In genomic region chr19:23379752-23380504, GRCm38 (mm10) we compare ENCODE assay signal across 18 mouse cellular contexts.
DNase-seq lines count a peak whose midpoint lies in the region; ATAC-seq and TF ChIP-seq lines count a peak whose summit lies in the region.
"Had no signal": no experiment of that assay in that cellular context is flagged by ENCODE, and none has a peak within 500 bp of the region (broad histone marks: within the 10 kb centered on the region; RNA-seq: fewer than 3 reads in every experiment).

No protein-coding gene starts in this region.

- peak; percentile 86 for ATAC-seq in lung, embryonic 16.5 days (ENCODE audit: low read depth)
- ATAC-seq in stomach, embryonic 15.5 days (ENCODE audit: insufficient read depth, low FRiP score, low read depth): peak; percentile 14; the same call in 1 of the 2 replicates
- ATAC-seq in stomach, postnatal 0 days (ENCODE audit: low FRiP score, low TSS enrichment): no peak
- ATAC-seq: forebrain, embryonic 16.5 days had no signal

- H3K9me3 ChIP-seq in lung, embryonic 16.5 days (ENCODE audit: control insufficient read depth, low read length): no peaks in the 10 kb centered on the region
- H3K9me3 ChIP-seq in stomach, embryonic 15.5 days: no peaks in the 10 kb centered on the region
- H3K9me3 ChIP-seq in stomach, postnatal 0 days (ENCODE audit: control insufficient read depth, low read length): no peaks in the 10 kb centered on the region
- H3K9me3 ChIP-seq: embryonic facial prominence, embryonic 13.5 days; forebrain, embryonic 12.5 days; heart, embryonic 10.5 days; hindbrain, embryonic 12.5 days had no signal

- no peak overlapping the region for H3K4me2 ChIP-seq in lung, embryonic 16.5 days (ENCODE audit: low read depth, low read length)
- H3K4me2 ChIP-seq in stomach, embryonic 15.5 days: no peak overlapping the region
- no peak overlapping the region for H3K4me2 ChIP-seq in stomach, postnatal 0 days (replicated peaks; ENCODE audit: low read depth)
- H3K4me2 ChIP-seq: embryonic facial prominence, embryonic 13.5 days; forebrain, embryonic 12.5 days; hindbrain, embryonic 12.5 days had no signal

- no peak overlapping the region for H3K9ac ChIP-seq in lung, embryonic 16.5 days (ENCODE audit: low read length)
- no peak overlapping the region for H3K9ac ChIP-seq in stomach, embryonic 15.5 days
- H3K9ac ChIP-seq in stomach, postnatal 0 days (ENCODE audit: low read length): no peak overlapping the region
- H3K9ac ChIP-seq: embryonic facial prominence, embryonic 13.5 days; forebrain, embryonic 12.5 days; hindbrain, embryonic 12.5 days had no signal

- peaks cover 13% of the 10 kb centered on the region for H3K4me1 ChIP-seq in cerebellum, adult 2 months (ENCODE audit: control insufficient read depth, insufficient read depth, low read length)
- H3K4me1 ChIP-seq in lung, embryonic 16.5 days (replicated peaks; ENCODE audit: control insufficient read depth, insufficient read depth, low read length): peaks cover 2% of the 10 kb centered on the region; the same call in 1 of the 2 replicates
- no peaks in the 10 kb centered on the region for H3K4me1 ChIP-seq in stomach, embryonic 15.5 days
- no peaks in the 10 kb centered on the region for H3K4me1 ChIP-seq in stomach, postnatal 0 days (replicated peaks; ENCODE audit: control insufficient read depth, insufficient read depth)
- H3K4me1 ChIP-seq: heart, embryonic 10.5 days had no signal

- no peak overlapping the region for H3K27ac ChIP-seq in cerebellum, adult 2 months (ENCODE audit: insufficient read depth, low read length)
- H3K27ac ChIP-seq in lung, embryonic 16.5 days (ENCODE audit: low read length): no peak overlapping the region
- H3K27ac ChIP-seq in stomach, embryonic 15.5 days: no peak overlapping the region
- H3K27ac ChIP-seq in stomach, postnatal 0 days (replicated peaks): no peak overlapping the region
- H3K27ac ChIP-seq: embryonic facial prominence, embryonic 13.5 days; forebrain, embryonic 12.5 days; heart, embryonic 10.5 days; hindbrain, embryonic 12.5 days had no signal

- no peak for TF ChIP-seq EP300 in stomach, postnatal 0 days (optimal IDR thresholded peaks at IDR 0.05)

- no peak for TF ChIP-seq CTCF in cerebellum, adult 2 months (IDR thresholded peaks at IDR 0.05; ENCODE audit: borderline replicate concordance, insufficient read depth, low read depth, low read length)
- TF ChIP-seq CTCF in stomach, postnatal 0 days (IDR thresholded peaks at IDR 0.05; ENCODE audit: low read depth): no peak

- no peaks in the 10 kb centered on the region for H3K27me3 ChIP-seq in cerebellum, adult 2 months (ENCODE audit: control insufficient read depth, insufficient read depth, low read length)
- H3K27me3 ChIP-seq in lung, embryonic 16.5 days (ENCODE audit: control insufficient read depth, insufficient read depth, low read depth, low read length): no peaks in the 10 kb centered on the region
- no peaks in the 10 kb centered on the region for H3K27me3 ChIP-seq in stomach, embryonic 15.5 days (replicated peaks)
- no peaks in the 10 kb centered on the region for H3K27me3 ChIP-seq in stomach, postnatal 0 days (ENCODE audit: control insufficient read depth, insufficient read depth, low read length)
- H3K27me3 ChIP-seq: hindbrain, embryonic 12.5 days had no signal

- no peak for TF ChIP-seq POLR2A in cerebellum, adult 2 months (IDR thresholded peaks at IDR 0.05; ENCODE audit: borderline replicate concordance, insufficient read depth, low read length)

- WGBS in cerebellum, adult 2 months: 49% methylated on average over 8 of the region's 8 CpGs
- 46% methylated on average over 8 of the region's 8 CpGs for WGBS in lung, embryonic 16.5 days
- WGBS in stomach, embryonic 15.5 days: 54% methylated on average over 8 of the region's 8 CpGs
- WGBS in stomach, postnatal 0 days: 61% methylated on average over 8 of the region's 8 CpGs

- peak; percentile 89 for DNase-seq in cerebellum, postnatal 10 days
- no peak for DNase-seq in cerebellum, adult 2 months
- peak; percentile 42 to 57 for DNase-seq in kidney, postnatal 4 days
- no peak for DNase-seq in kidney, adult 8-10 months
- no peak for DNase-seq in lung, postnatal 36 days
- DNase-seq in stomach, postnatal 0 days (ENCODE audit: low spot score): no peak
- DNase-seq: adrenal gland, postnatal 10 days; cerebellum, adult 11-12 months; gastrocnemius, postnatal 10 days; heart, adult 18-20 months; heart, postnatal 4 days had no signal

- H3K4me3 ChIP-seq in cerebellum, adult 2 months (replicated peaks; ENCODE audit: insufficient read depth, low read depth, low read length): no peak overlapping the region
- no peak overlapping the region for H3K4me3 ChIP-seq in lung, embryonic 16.5 days (ENCODE audit: low read length)
- no peak overlapping the region for H3K4me3 ChIP-seq in stomach, embryonic 15.5 days (replicated peaks)
- no peak overlapping the region for H3K4me3 ChIP-seq in stomach, postnatal 0 days (ENCODE audit: low read depth, low read length)
- H3K4me3 ChIP-seq: embryonic facial prominence, embryonic 13.5 days; forebrain, embryonic 12.5 days; heart, embryonic 10.5 days; hindbrain, embryonic 12.5 days had no signal

- H3K36me3 ChIP-seq in lung, embryonic 16.5 days (ENCODE audit: control insufficient read depth, insufficient read depth, low read length): no peaks in the 10 kb centered on the region
- no peaks in the 10 kb centered on the region for H3K36me3 ChIP-seq in stomach, embryonic 15.5 days
- H3K36me3 ChIP-seq in stomach, postnatal 0 days (ENCODE audit: control insufficient read depth, insufficient read depth, low read length): no peaks in the 10 kb centered on the region
- H3K36me3 ChIP-seq: embryonic facial prominence, embryonic 13.5 days; forebrain, embryonic 12.5 days; heart, embryonic 10.5 days; hindbrain, embryonic 12.5 days had no signal

Comparison
In these comparisons a context has a peak if more than half of its experiments do, and no peak if none do; other contexts are left out.
1. DNase-seq: peak in cerebellum, postnatal 10 days (2 of 2) and kidney, postnatal 4 days (2 of 2); none in cerebellum, adult 2 months (0 of 2), kidney, adult 8-10 months (0 of 2), lung, postnatal 36 days (single experiment) and stomach, postnatal 0 days (single experiment).